Mouse (Mus musculus): ENCODE data around the gene Plpp7.

DNA sequence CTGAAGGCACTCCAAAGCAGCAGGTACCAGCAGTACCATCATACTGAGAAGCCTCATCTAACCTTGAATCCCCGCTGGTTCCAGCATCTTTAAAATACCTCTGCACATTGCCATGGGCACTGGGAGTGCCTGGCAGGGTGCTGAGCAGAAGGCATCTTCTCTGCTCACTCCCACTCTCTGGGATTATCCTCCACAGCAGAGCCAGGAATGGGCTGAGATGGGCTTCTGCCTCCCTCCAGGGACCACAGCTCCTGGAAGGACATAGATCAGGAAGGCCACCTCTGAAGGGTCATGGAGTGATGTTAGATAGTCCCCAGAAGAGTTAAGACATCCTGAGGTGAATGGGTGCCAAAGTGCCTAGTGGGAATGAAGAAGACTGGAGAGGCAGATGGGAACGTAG is 17.2 kb downstream of the Plpp7 start:
- TF ChIP-seq IRF4 (IDR thresholded peaks at IDR 0.05; ENCODE audit: low read depth, low read length) = no peak
- TF ChIP-seq CTCF (conservative IDR thresholded peaks at IDR 0.05 in 1 of 2, IDR thresholded peaks at IDR 0.05 in 1 of 2; ENCODE audit: low read depth in 2 of 2, low read length in 2 of 2) = no peak
- TF ChIP-seq ZNF384 (IDR thresholded peaks at IDR 0.05; ENCODE audit: low read depth, low read length) = no peak
- no peak for TF ChIP-seq MAZ (IDR thresholded peaks at IDR 0.05; ENCODE audit: low read depth, low read length)
- no peak for TF ChIP-seq TCF12 (IDR thresholded peaks at IDR 0.05; ENCODE audit: low read depth, low read length)
- TF ChIP-seq RAD21 (IDR thresholded peaks at IDR 0.05; ENCODE audit: low read depth, low read length) = no peak
- no peak for TF ChIP-seq MAX (IDR thresholded peaks at IDR 0.05; ENCODE audit: low read length)
- TF ChIP-seq POLR2A (IDR thresholded peaks at IDR 0.05; ENCODE audit: low read depth, low read length) = no peak
- TF ChIP-seq NELFE (IDR thresholded peaks at IDR 0.05; ENCODE audit: low read depth, low read length) = no peak
- TF ChIP-seq NRF1 (IDR thresholded peaks at IDR 0.05; ENCODE audit: low read depth, low read length) = no peak

All from CH12.LX (cell line).